Mouse (Mus musculus): ENCODE results near the gene Spry1. TPM values are rescaled to one million over a fixed set of nuclear protein-coding genes. Genes with fewer than 3 reads are reported as not detected.

Spry1 gene
- polyA plus RNA-seq, 1 experiment from 2014 or later, result 5.8 TPM

DNA sequence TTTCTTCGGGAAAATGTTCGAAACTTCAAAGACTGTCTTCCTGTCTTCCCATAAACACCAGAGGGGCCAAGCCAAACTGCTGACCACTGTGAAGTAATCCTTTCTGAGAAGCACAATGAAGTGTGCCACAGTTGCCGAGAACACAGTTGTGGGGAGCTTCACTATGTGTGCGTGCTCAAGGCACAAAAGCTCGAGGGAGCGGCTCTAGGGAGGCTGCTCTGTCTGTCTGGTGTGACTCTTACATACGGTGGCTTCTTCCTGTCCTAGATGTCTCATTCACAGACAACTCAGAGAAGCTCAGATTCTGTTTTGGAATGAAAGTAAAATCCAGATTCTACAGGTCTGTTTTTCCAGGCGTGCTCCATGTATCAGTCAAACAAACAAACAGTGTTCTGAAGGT lies 36.5 kb downstream of the Spry1 start:
- no peaks in the 10 kb centered on the region for H3K36me3 ChIP-seq
- ATAC-seq, result no peak
- H3K4me3 ChIP-seq (replicated peaks), result no peak overlapping the region
- H3K9me3 ChIP-seq, result no peaks in the 10 kb centered on the region
- H3K9ac ChIP-seq (replicated peaks), result no peak overlapping the region
- WGBS, result 66% methylated on average over 8 of the region's 8 CpGs
- no peak overlapping the region for H3K27ac ChIP-seq
- H3K27me3 ChIP-seq, result peaks cover 58% of the 10 kb centered on the region
- peaks cover 25% of the 10 kb centered on the region for H3K4me1 ChIP-seq (replicated peaks)
- no peak overlapping the region for H3K4me2 ChIP-seq (replicated peaks)

- Histone ChIP-seq H3K27me3 (peaks cover 35% of the 10 kb centered on the region), H3K9ac (replicated peaks) (no peak overlapping the region), H3K36me3 (no peaks in the 10 kb centered on the region), H3K9me3 (no peaks in the 10 kb centered on the region), H3K27ac (no peak overlapping the region), H3K4me2 (replicated peaks) (no peak overlapping the region), H3K4me3 (replicated peaks) (no peak overlapping the region), H3K4me1 (replicated peaks) (peaks cover 9% of the 10 kb centered on the region)
- WGBS, result 47% methylated on average over 7 of the region's 7 CpGs
- ATAC-seq, result no peak
Measured at GRCm38 (mm10) chr3:37686219-37686618, 46.5 kb downstream of the Spry1 start.

DNA sequence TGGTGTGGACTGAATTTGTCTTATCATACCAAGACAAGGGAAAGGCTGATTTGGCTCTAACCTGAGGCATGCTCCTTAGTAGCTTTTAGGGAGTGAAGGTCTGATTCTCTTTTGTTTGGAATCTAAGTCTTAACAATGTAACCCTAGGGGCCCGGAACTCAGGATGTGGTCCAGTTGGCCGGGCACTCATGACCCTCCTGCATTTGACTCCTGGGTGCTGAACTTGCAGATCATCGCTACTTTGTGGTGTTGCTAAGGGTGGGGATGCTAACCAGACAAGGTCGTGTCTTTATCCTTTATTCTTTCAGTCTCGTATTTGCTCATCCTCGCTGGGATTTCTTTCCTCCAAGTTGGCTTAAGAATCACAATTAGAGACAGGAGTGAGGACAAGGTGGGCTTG lies 47.0 kb downstream of the Spry1 start:
- 22% methylated on average over 6 of the region's 6 CpGs for WGBS
- Histone ChIP-seq H3K4me3 (replicated peaks) (peak overlapping the region; percentile 31), H3K4me1 (replicated peaks) (peaks cover 9% of the 10 kb centered on the region), H3K9me3 (no peaks in the 10 kb centered on the region), H3K27ac (no peak overlapping the region), H3K9ac (replicated peaks) (peak overlapping the region; percentile 10; the same call in 1 of the 2 replicates), H3K27me3 (peaks cover 35% of the 10 kb centered on the region), H3K36me3 (no peaks in the 10 kb centered on the region), H3K4me2 (replicated peaks) (peak overlapping the region; percentile 55)
- ATAC-seq, result no peak

DNA sequence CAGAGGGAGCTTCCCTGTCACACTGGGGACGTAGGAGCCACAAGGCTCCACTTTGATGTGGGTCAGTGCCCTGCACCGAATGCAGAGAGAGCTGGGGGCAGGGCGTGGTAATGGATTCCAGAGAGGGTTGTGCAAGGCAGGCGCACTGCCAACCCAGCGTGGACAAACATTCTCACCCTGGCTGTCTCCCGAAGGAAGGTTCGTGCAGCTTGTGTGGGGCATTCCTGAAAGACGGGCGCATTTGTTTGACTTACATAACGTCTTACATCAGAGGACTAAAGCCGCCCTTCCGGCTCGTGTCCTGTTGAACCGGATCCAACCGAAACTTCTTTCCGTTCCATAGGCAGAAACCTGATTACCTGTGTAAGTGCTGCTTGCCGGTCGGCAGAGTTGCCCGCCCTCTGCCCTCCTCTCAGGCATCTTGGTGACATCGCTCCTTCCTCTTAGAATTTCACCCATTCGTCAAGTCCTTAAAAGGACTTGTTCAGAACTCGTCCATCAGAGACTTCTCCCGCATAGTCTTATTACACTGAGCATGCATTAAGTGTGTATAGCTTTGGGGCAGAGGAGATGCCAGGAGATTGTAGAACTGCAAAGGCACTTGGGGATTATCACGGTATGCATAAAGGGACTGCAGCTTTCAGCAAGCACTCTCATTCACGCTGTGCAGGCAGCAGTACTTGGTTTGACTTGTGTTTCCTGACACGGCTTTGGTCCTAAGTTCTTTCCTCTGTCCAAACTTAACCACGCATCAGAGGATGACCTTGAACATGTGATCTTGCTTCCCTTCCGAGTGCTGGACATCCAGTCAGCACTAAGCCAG lies 47.6 kb downstream of the Spry1 start:
- H3K9ac ChIP-seq (replicated peaks), result peak overlapping the region; percentile 10; the same call in 1 of the 2 replicates
- peaks cover 9% of the 10 kb centered on the region for H3K4me1 ChIP-seq (replicated peaks)
- H3K27ac ChIP-seq, result no peak overlapping the region
- H3K9me3 ChIP-seq, result no peaks in the 10 kb centered on the region
- no peaks in the 10 kb centered on the region for H3K36me3 ChIP-seq
- H3K4me3 ChIP-seq (replicated peaks), result peak overlapping the region; percentile 31
- ATAC-seq, result peak; percentile 63
- H3K27me3 ChIP-seq, result peaks cover 35% of the 10 kb centered on the region
- 28% methylated on average over 28 of the region's 28 CpGs for WGBS
- H3K4me2 ChIP-seq (replicated peaks), result peak overlapping the region; percentile 55

GRCm38 (mm10) chr3:37692945-37693344 lies 53.2 kb downstream of the Spry1 start:
- no peaks in the 10 kb centered on the region for H3K36me3 ChIP-seq
- no peak overlapping the region for H3K9ac ChIP-seq (replicated peaks)
- 86% methylated on average over 4 of the region's 4 CpGs for WGBS

GRCm38 (mm10) chr3:37693552-37693951 lies 53.8 kb downstream of the Spry1 start:
- 91% methylated on average over 8 of the region's 8 CpGs for WGBS
- no peak overlapping the region for H3K4me2 ChIP-seq (replicated peaks)
- no peak for ATAC-seq
- H3K27ac ChIP-seq, result no peak overlapping the region
- no peak overlapping the region for H3K9ac ChIP-seq (replicated peaks)
- H3K4me1 ChIP-seq (replicated peaks), result no peaks in the 10 kb centered on the region
- H3K27me3 ChIP-seq, result peaks cover 1% of the 10 kb centered on the region; the same call in 1 of the 2 replicates
- no peaks in the 10 kb centered on the region for H3K9me3 ChIP-seq
- H3K36me3 ChIP-seq, result no peaks in the 10 kb centered on the region
- no peak overlapping the region for H3K4me3 ChIP-seq (replicated peaks)

More at GRCm38 (mm10) chr3:37692945-37693344, 53.2 kb downstream of the Spry1 start:
- Histone ChIP-seq H3K27ac (no peak overlapping the region), H3K9me3 (no peaks in the 10 kb centered on the region), H3K27me3 (peaks cover 7% of the 10 kb centered on the region), H3K4me2 (replicated peaks) (no peak overlapping the region), H3K4me1 (replicated peaks) (no peaks in the 10 kb centered on the region), H3K4me3 (replicated peaks) (no peak overlapping the region)
- no peak for ATAC-seq

Other genes starting within 250 kb of the Spry1 start
- 31.2 and 33.5 TPM in 2 replicates for gene Spata5, start 220.1 kb upstream of the Spry1 start, polyA plus RNA-seq (2015; fragmentation: Nextera tagmentation; extraction: Ambion mirVana)
- gene Nudt6, start 219.7 kb upstream of the Spry1 start, polyA plus RNA-seq (2015; fragmentation: Nextera tagmentation; extraction: Ambion mirVana), result 4.4 and 6.0 TPM in 2 replicates
- 6.0 and 9.6 TPM in 2 replicates for gene Gm5148, start 84.5 kb downstream of the Spry1 start, polyA plus RNA-seq (2015; fragmentation: Nextera tagmentation; extraction: Ambion mirVana)

Measured in midbrain, embryonic 13.5 days (tissue).